Mouse (Mus musculus) E14TG2a.4 (cell line): ENCODE results near the gene Sufu.
A peak's percentile ranks its signal among the peaks of the same experiment; 100 is the strongest.

Experiments used
- H3K27me3 ChIP-seq: 2 replicates; pipeline ENCODE4 v1.6.1; 2014; ENCODE audit warnings: low read length, control low read depth; ENCODE audit not compliant: insufficient read depth
- H3K36me3 ChIP-seq: 2 replicates; pipeline ENCODE4 v1.6.1; 2014; ENCODE audit warnings: low read length, control low read depth; ENCODE audit not compliant: insufficient read depth
- H3K4me1 ChIP-seq: replicated peaks from 2 replicates; pipeline ENCODE4 v1.6.1; 2014; ENCODE audit warnings: low read depth, low read length, control low read depth
- H3K4me3 ChIP-seq: replicated peaks from 2 replicates; pipeline ENCODE4 v1.5.1; 2014; ENCODE audit warnings: mild to moderate bottlenecking, low read length
- H3K9me3 ChIP-seq: 2 replicates; pipeline ENCODE4 v1.6.1; 2014; ENCODE audit warnings: low read length, control low read depth
- CTCF ChIP-seq: conservative IDR thresholded peaks from 2 replicates; pipeline ENCODE4 v1.5.1; 2014; ENCODE audit warnings: low read length
- NANOG ChIP-seq: IDR thresholded peaks from 2 replicates; pipeline ENCODE4 v1.6.1; 2014; ENCODE audit warnings: borderline replicate concordance, low read length, mixed read lengths
- POU5F1 ChIP-seq: IDR thresholded peaks from 2 replicates; pipeline ENCODE4 v1.6.1; 2014; ENCODE audit warnings: low read length, borderline replicate concordance

Gene Sufu

DNA sequence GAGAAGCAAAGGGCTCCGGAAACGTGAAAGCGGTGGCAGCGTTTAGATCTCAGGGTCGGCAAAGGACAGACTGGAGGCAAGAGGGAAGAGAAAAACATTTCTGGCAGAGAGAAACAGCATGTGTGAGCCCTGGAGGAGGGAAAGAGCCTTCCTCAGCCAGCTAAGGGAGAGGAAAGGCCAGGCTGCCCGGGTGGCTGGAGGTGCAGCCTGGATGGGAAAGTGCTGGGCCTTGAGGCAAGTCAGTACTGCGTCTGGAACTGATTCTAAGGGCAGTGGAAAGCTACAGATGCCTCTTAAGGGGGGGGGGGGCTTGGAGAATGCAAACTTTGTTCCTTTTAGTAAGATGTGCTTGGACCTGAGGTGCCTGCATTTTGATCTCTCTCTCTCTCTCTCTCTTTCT lies 37.0 kb downstream of the Sufu start:
- Histone ChIP-seq H3K4me3 (no peak overlapping the region), H3K36me3 (peaks cover 3% of the 10 kb centered on the region; the same call in 1 of the 2 replicates), H3K27me3 (peaks cover 65% of the 10 kb centered on the region), H3K9me3 (no peaks in the 10 kb centered on the region), H3K4me1 (peaks cover 38% of the 10 kb centered on the region)
- TF ChIP-seq CTCF (no peak), NANOG (no peak), POU5F1 (no peak)

DNA sequence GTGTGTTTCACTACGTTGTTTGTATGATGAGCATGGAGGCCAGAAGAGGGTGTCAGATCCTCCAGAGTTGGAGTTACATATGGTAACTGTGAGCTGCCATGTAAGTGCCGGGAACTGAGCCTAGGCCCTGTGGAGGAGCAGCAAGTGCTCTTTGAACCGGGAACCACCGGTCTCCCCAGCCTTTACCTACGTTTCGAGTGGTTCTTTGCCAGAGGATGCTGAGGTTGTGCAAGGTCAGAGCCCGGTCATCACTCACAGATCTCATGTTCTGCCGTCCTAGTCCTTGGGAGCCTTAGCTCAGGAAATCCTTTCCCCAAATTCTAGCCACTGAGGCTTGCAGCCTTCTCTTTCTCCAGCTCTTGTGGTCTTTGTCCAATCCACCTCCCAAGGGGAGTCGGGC lies 37.5 kb downstream of the Sufu start:
- no peak for TF ChIP-seq NANOG
- no peak for TF ChIP-seq CTCF
- no peak for TF ChIP-seq POU5F1
- H3K36me3 ChIP-seq: peaks cover 3% of the 10 kb centered on the region; the same call in 1 of the 2 replicates
- peaks cover 38% of the 10 kb centered on the region for H3K4me1 ChIP-seq
- H3K9me3 ChIP-seq: no peaks in the 10 kb centered on the region
- peaks cover 65% of the 10 kb centered on the region for H3K27me3 ChIP-seq
- no peak overlapping the region for H3K4me3 ChIP-seq

DNA sequence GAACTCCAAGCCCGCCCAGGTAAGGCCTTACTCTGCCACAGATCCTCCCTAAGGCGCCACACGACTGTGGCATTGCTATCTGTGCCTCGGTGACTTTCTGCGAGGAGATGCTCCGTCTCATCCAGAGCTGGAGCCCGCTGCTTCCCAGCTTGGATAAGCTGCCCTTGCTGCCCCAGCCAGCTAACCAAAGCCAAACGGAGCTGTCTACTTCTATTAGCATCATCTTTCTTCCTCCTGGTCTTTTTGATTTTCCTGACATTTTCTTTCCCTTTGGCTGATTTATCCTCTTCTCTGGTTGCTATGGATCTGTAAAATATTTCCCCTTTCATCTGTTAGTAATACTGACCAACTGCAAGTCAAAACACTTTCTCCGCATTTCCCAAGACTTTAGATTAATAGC lies 37.9 kb downstream of the Sufu start:
- Histone ChIP-seq H3K4me1 (peaks cover 38% of the 10 kb centered on the region), H3K4me3 (no peak overlapping the region), H3K27me3 (peaks cover 66% of the 10 kb centered on the region), H3K9me3 (no peaks in the 10 kb centered on the region), H3K36me3 (peaks cover 3% of the 10 kb centered on the region; the same call in 1 of the 2 replicates)
- TF ChIP-seq NANOG (no peak), POU5F1 (no peak), CTCF (no peak)

DNA sequence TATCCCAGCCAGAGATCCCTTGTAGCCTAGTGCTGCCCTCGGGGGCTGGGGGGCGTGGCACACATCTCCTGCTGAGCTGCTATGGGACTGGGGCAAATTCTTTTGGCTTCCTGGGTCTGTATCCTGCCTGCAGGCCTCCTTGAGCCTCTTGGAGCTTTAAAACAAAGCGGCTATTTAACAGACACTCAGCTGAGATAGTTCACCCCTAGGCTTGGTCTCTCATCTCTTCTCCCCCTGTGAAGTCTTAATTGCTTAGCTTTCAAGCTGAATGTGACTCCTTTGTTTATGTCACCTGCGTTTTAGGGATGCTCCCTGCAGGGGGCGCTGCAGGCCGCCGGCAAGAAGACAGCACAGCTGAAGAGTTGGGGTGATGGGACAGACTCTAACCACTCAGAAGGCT lies 38.8 kb downstream of the Sufu start:
- Histone ChIP-seq H3K36me3 (peaks cover 3% of the 10 kb centered on the region; the same call in 1 of the 2 replicates), H3K4me1 (peaks cover 38% of the 10 kb centered on the region), H3K4me3 (no peak overlapping the region), H3K9me3 (no peaks in the 10 kb centered on the region), H3K27me3 (peaks cover 70% of the 10 kb centered on the region)
- TF ChIP-seq NANOG (peak; percentile 96), CTCF (peak; percentile 95), POU5F1 (no peak)

DNA sequence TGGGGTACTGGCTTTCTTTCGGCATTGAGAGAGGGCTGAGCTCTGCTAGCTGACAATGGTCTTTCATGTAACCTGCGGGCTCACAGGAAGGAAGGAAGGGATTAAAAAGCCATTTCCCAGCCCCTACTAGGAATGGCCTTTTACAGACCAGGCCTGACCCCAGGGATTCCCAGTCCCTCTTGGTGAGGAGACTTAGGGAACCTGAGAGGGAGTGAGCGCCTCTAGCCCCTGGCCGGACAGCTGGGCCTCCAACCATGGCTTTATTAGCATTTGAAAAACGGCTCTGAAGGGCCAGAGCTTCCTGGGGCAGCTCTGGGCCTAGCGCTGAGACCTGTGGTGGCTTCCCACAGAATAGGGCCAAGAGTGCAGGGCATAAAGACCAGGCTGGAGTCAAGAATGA lies 46.8 kb downstream of the Sufu start:
- H3K27me3 ChIP-seq: peaks cover 27% of the 10 kb centered on the region
- TF ChIP-seq NANOG (no peak), POU5F1 (no peak), CTCF (no peak)
- H3K36me3 ChIP-seq: no peaks in the 10 kb centered on the region
- 0 out of 2 replicates have a peak overlapping the region, but pooled peaks have one; percentile 4 for H3K4me3 ChIP-seq
- H3K4me1 ChIP-seq: peaks cover 29% of the 10 kb centered on the region
- H3K9me3 ChIP-seq: no peaks in the 10 kb centered on the region

DNA sequence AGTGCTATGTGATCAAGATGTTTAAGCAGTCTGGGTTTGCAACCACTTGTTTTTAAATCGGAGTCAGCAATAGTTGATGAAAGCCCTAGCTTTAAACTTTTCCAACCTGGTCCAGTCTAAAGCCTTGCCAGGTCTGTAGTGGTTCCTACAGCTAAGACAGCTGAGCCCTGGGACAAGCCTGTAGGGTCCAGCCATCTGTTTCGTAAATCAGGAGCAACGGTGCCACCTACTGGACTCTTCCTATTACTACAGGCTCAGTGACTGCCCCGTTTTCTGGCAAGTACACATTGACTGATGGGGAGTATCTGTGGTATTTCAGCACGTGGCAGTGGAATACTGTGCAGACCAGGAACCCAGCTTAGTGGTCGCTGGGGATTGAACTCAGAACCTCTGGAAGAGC lies 47.5 kb downstream of the Sufu start:
- H3K27me3 ChIP-seq: peaks cover 20% of the 10 kb centered on the region
- H3K4me1 ChIP-seq: peaks cover 32% of the 10 kb centered on the region
- no peaks in the 10 kb centered on the region for H3K9me3 ChIP-seq
- TF ChIP-seq NANOG (no peak), POU5F1 (no peak), CTCF (peak; percentile 96)
- H3K4me3 ChIP-seq: no peak overlapping the region
- H3K36me3 ChIP-seq: no peaks in the 10 kb centered on the region

DNA sequence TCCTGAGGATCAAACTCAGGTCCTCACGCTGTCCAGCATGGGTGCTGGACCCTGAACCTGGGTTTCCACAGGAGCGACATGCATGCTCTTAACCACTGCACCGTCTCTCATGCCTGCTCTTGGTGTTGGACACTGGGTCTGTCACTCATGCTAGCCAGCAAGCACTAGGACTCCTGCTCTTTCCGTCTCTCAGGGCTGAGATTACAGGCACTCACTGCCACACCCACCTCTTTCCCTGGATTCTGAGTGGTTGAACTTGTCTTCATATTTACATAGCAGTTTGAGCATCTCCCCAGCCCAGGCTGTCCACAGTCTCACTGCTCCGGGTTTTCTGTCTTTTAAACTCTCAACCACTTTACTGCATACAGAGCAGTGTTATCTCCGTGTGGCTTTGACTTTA lies 48.9 kb downstream of the Sufu start:
- Histone ChIP-seq H3K27me3 (peaks cover 14% of the 10 kb centered on the region), H3K36me3 (peaks cover 5% of the 10 kb centered on the region; the same call in 1 of the 2 replicates), H3K4me1 (peaks cover 32% of the 10 kb centered on the region), H3K9me3 (no peaks in the 10 kb centered on the region), H3K4me3 (no peak overlapping the region)
- TF ChIP-seq CTCF: no peak
- no peak for TF ChIP-seq POU5F1
- no peak for TF ChIP-seq NANOG

DNA sequence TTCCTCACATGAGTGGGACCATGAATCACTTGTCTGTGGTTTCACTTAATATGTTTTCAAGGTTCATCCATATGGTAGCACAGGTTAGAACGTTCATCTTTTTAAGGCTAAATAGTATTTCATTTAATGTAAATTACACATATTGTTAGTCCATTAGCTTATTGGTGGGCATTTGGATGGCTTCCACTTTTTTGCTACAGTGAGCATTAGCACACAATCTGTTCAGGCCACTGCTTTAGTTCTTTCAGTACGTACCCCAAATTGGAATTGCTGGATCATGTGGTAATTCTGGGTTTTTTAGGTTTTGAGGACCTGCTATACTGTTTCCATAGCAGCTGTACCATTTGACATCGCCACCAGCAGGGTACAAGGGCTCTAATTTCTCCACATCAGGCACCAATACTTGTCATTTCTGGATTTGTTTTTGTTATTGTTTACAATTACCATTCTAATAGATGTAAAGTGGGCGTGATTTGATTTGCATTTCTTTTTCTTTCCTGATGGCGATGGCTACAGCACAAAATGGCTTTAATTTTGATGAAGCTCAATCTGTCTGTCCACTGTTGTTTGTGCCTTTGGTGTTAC lies 49.8 kb downstream of the Sufu start:
- H3K36me3 ChIP-seq: peaks cover 13% of the 10 kb centered on the region
- H3K27me3 ChIP-seq: peaks cover 7% of the 10 kb centered on the region
- TF ChIP-seq CTCF (no peak), NANOG (no peak), POU5F1 (no peak)
- H3K4me3 ChIP-seq: no peak overlapping the region
- H3K4me1 ChIP-seq: peaks cover 32% of the 10 kb centered on the region
- no peaks in the 10 kb centered on the region for H3K9me3 ChIP-seq

DNA sequence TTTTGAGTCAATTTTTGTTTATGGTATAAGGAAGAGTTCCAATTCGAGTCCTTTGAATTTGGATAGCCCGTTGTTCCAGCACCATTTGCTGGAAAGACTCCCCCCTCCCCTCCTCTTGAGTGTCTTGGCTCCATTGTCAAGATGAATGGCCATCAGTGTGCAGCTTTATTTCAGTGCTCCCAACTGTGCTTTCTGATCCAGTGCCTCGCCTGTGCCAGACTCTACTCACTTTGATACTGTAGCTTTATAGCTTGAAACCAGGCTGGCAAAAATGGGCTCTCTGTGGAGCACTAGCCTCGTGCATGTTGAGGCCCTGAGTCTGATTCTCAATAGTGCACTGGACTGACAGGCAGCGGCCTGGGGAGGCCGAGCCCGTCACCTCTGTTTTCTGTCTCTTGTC lies 50.4 kb downstream of the Sufu start:
- Histone ChIP-seq H3K9me3 (no peaks in the 10 kb centered on the region), H3K36me3 (peaks cover 19% of the 10 kb centered on the region), H3K4me1 (peaks cover 34% of the 10 kb centered on the region), H3K4me3 (no peak overlapping the region), H3K27me3 (peaks cover 6% of the 10 kb centered on the region)
- TF ChIP-seq CTCF (no peak), NANOG (no peak), POU5F1 (no peak)
